Mouse (Mus musculus) hindbrain, embryonic 11.5 days (tissue): ENCODE data around the gene Fbxl18. TPM values are rescaled to one million over a fixed set of nuclear protein-coding genes. Genes with fewer than 3 reads are reported as not detected.

Experiments used
- ATAC-seq: fragments of 200-750 bp; cut with Nextera tagmentation; 2 replicates; pipeline ENCODE4 v1.8.0; 2017; ENCODE audit warnings: mild to moderate bottlenecking, moderate TSS enrichment, moderate library complexity; ENCODE audit not compliant: low FRiP score
- DNase-seq: peaks from one replicate; pipeline ENCODE4 v3.0.0-alpha.2; 2015; ENCODE audit warnings: low spot score
- H3K27ac ChIP-seq: fragments of 300-500 bp; sonication (generic); 2 replicates; pipeline ENCODE4 v1.5.1; 2014; ENCODE audit warnings: mild to moderate bottlenecking, low read depth, low read length
- H3K27me3 ChIP-seq: fragments of 300-500 bp; sonication (generic); 2 replicates; pipeline ENCODE4 v1.6.1; 2014; ENCODE audit warnings: mild to moderate bottlenecking, low read length, moderate library complexity, mixed read lengths; ENCODE audit not compliant: control insufficient read depth, insufficient read depth
- H3K36me3 ChIP-seq: fragments of 300-500 bp; sonication (generic); 2 replicates; pipeline ENCODE4 v1.6.1; 2014; ENCODE audit warnings: mild to moderate bottlenecking, low read length, moderate library complexity, mixed read lengths; ENCODE audit not compliant: control insufficient read depth, insufficient read depth
- H3K4me1 ChIP-seq: fragments of 300-500 bp; sonication (generic); replicated peaks from 2 replicates; pipeline ENCODE4 v1.6.1; 2014; ENCODE audit warnings: low read length, mixed read lengths; ENCODE audit not compliant: control insufficient read depth, insufficient read depth
- H3K4me2 ChIP-seq: fragments of 300-500 bp; sonication (generic); replicated peaks from 2 replicates; pipeline ENCODE4 v1.6.1; 2014; ENCODE audit warnings: mild to moderate bottlenecking, low read depth, low read length
- H3K4me3 ChIP-seq: fragments of 300-500 bp; sonication (generic); 2 replicates; pipeline ENCODE4 v1.5.1; 2014; ENCODE audit warnings: low read depth, low read length
- H3K9ac ChIP-seq: fragments of 300-500 bp; sonication (generic); 2 replicates; pipeline ENCODE4 v1.6.1; 2014; ENCODE audit warnings: low read depth, low read length
- H3K9me3 ChIP-seq: fragments of 300-500 bp; sonication (generic); 2 replicates; pipeline ENCODE4 v1.6.1; 2016; ENCODE audit warnings: low read length; ENCODE audit not compliant: control insufficient read depth
- WGBS: fragments of 180-500 bp; shearing (Covaris S2); extraction: QIAGEN DNeasy Blood & Tissue Kit; methylation state at CpG from one replicate; pipeline ENCODE4 v1.1.7; 2014; 5-methylcytosine and 5-hydroxymethylcytosine counted together
- polyA plus RNA-seq: library from polyadenylated mRNA; unstranded; fragments of >200 nt; fragmentation: Nextera tagmentation; extraction: Ambion mirVana; gene quantifications from 2 replicates; pipeline ENCODE4 v1.2.1, GENCODE M21; 2014

Fbxl18 gene
- polyA plus RNA-seq, 1 experiment from 2014 or later, result 14.5 TPM

- Histone ChIP-seq H3K4me3 (no peak overlapping the region; the same call in none of the 2 replicates), H3K9ac (no peak overlapping the region), H3K27me3 (no peaks in the 10 kb centered on the region), H3K9me3 (no peaks in the 10 kb centered on the region), H3K4me1 (peaks cover 8% of the 10 kb centered on the region; the same call in 1 of the 2 replicates), H3K36me3 (peaks cover 24% of the 10 kb centered on the region), H3K27ac (no peak overlapping the region), H3K4me2 (peak overlapping the region; percentile 66)
- peak; percentile 47 for DNase-seq
- no peak for ATAC-seq
- 87% methylated on average over 14 of the region's 14 CpGs for WGBS
Observed at GRCm38 (mm10) chr5:142903470-142904207, 8.4 kb upstream of the Fbxl18 start.

- DNase-seq (peak; percentile 62), ATAC-seq (no peak)
- H3K36me3 ChIP-seq, result peaks cover 24% of the 10 kb centered on the region
- H3K4me1 ChIP-seq, result peaks cover 6% of the 10 kb centered on the region; the same call in 1 of the 2 replicates
- no peaks in the 10 kb centered on the region for H3K27me3 ChIP-seq
- no peak overlapping the region for H3K4me3 ChIP-seq
- H3K27ac ChIP-seq, result 0 out of 2 replicates have a peak overlapping the region, but pooled peaks have one; percentile 30
- H3K9ac ChIP-seq, result no peak overlapping the region
- no peak overlapping the region for H3K4me2 ChIP-seq
- H3K9me3 ChIP-seq, result no peaks in the 10 kb centered on the region
- 57% methylated on average over 5 of the region's 5 CpGs for WGBS
Observed at GRCm38 (mm10) chr5:142902506-142903314, 7.5 kb upstream of the Fbxl18 start.

GRCm38 (mm10) chr5:142901846-142902505 is 6.8 kb upstream of the Fbxl18 start:
- Histone ChIP-seq H3K27me3 (no peaks in the 10 kb centered on the region), H3K4me3 (no peak overlapping the region), H3K4me2 (no peak overlapping the region), H3K36me3 (peaks cover 24% of the 10 kb centered on the region), H3K9ac (no peak overlapping the region), H3K9me3 (no peaks in the 10 kb centered on the region), H3K4me1 (0 out of 2 replicates have a peak, but pooled peaks cover under 1% of the 10 kb centered on the region), H3K27ac (0 out of 2 replicates have a peak overlapping the region, but pooled peaks have one; percentile 30)
- no peak for ATAC-seq
- DNase-seq, result no peak
- WGBS, result 78% methylated on average over 4 of the region's 4 CpGs

- H3K9ac ChIP-seq, result no peak overlapping the region
- DNase-seq, result peak; percentile 71
Observed at GRCm38 (mm10) chr5:142901355-142901802, 6.2 kb upstream of the Fbxl18 start.

GRCm38 (mm10) chr5:142900651-142901050 is 5.4 kb upstream of the Fbxl18 start:
- Histone ChIP-seq H3K27ac (no peak overlapping the region), H3K36me3 (peaks cover 24% of the 10 kb centered on the region), H3K4me3 (no peak overlapping the region), H3K4me1 (no peaks in the 10 kb centered on the region), H3K4me2 (no peak overlapping the region), H3K9ac (no peak overlapping the region), H3K27me3 (no peaks in the 10 kb centered on the region), H3K9me3 (no peaks in the 10 kb centered on the region)
- DNase-seq (no peak), ATAC-seq (no peak)
- WGBS, result 88% methylated on average over 7 of the region's 7 CpGs

More at GRCm38 (mm10) chr5:142901355-142901802, 6.2 kb upstream of the Fbxl18 start:
- no peak overlapping the region for H3K27ac ChIP-seq
- H3K4me3 ChIP-seq, result no peak overlapping the region
- ATAC-seq, result no peak
- no peaks in the 10 kb centered on the region for H3K9me3 ChIP-seq
- WGBS, result 85% methylated on average over 7 of the region's 7 CpGs
- no peaks in the 10 kb centered on the region for H3K4me1 ChIP-seq
- H3K4me2 ChIP-seq, result no peak overlapping the region
- no peaks in the 10 kb centered on the region for H3K27me3 ChIP-seq
- H3K36me3 ChIP-seq, result peaks cover 24% of the 10 kb centered on the region

GRCm38 (mm10) chr5:142899932-142900533 is 4.8 kb upstream of the Fbxl18 start:
- Histone ChIP-seq H3K27ac (no peak overlapping the region), H3K27me3 (no peaks in the 10 kb centered on the region), H3K9me3 (no peaks in the 10 kb centered on the region), H3K4me1 (no peaks in the 10 kb centered on the region), H3K4me2 (no peak overlapping the region), H3K9ac (no peak overlapping the region), H3K36me3 (peaks cover 20% of the 10 kb centered on the region), H3K4me3 (no peak overlapping the region)
- DNase-seq (no peak), ATAC-seq (no peak)
- WGBS, result 90% methylated on average over 5 of the region's 5 CpGs

- H3K4me1 ChIP-seq, result peaks cover 3% of the 10 kb centered on the region; the same call in 1 of the 2 replicates
- ATAC-seq (no peak), DNase-seq (no peak)
- no peak overlapping the region for H3K4me2 ChIP-seq
- H3K9ac ChIP-seq, result no peak overlapping the region
- peaks cover 16% of the 10 kb centered on the region for H3K36me3 ChIP-seq
- no peak overlapping the region for H3K4me3 ChIP-seq
- WGBS, result 84% methylated on average over 9 of the region's 9 CpGs
- no peak overlapping the region for H3K27ac ChIP-seq
- H3K9me3 ChIP-seq, result no peaks in the 10 kb centered on the region
- H3K27me3 ChIP-seq, result no peaks in the 10 kb centered on the region
Observed at GRCm38 (mm10) chr5:142899057-142899601, 3.9 kb upstream of the Fbxl18 start.

- 83% methylated on average over 4 of the region's 4 CpGs for WGBS
- no peak overlapping the region for H3K4me2 ChIP-seq
- DNase-seq (no peak), ATAC-seq (no peak)
- H3K27ac ChIP-seq, result no peak overlapping the region
- no peak overlapping the region for H3K4me3 ChIP-seq
- H3K9ac ChIP-seq, result no peak overlapping the region
- H3K36me3 ChIP-seq, result peaks cover 16% of the 10 kb centered on the region
- H3K9me3 ChIP-seq, result no peaks in the 10 kb centered on the region
- no peaks in the 10 kb centered on the region for H3K27me3 ChIP-seq
- peaks cover 7% of the 10 kb centered on the region; the same call in 1 of the 2 replicates for H3K4me1 ChIP-seq
Observed at GRCm38 (mm10) chr5:142898316-142898715, 3.1 kb upstream of the Fbxl18 start.
